24 mouse cellular contexts compared by ENCODE assay signal in genomic region chr9:84283296-84283695, GRCm38 (mm10).
DNase-seq lines count a peak whose midpoint lies in the region; ATAC-seq lines count a peak whose summit lies in the region.
"Had no signal": no experiment of that assay in that cellular context is flagged by ENCODE, and none has a peak within 500 bp of the region (broad histone marks: within the 10 kb centered on the region; RNA-seq: fewer than 3 reads in every experiment).

No protein-coding gene starts in this region.

- DNase-seq in ES-CJ7 (ENCODE audit: low read depth, low spot score) (peak; percentile 80), R1 (ENCODE audit: low read depth, low spot score) (peak; percentile 77), ZHBTc4 (ENCODE audit: low read depth, low spot score) (peak; percentile 70)
- no peak for DNase-seq in heart, adult 8-10 months (ENCODE audit: low spot score)
- no peak for DNase-seq in thymus, postnatal 36 days
- DNase-seq in forebrain, embryonic 14.5 days (ENCODE audit: low spot score): no peak
- DNase-seq: adrenal gland, adult 2 months; adrenal gland, adult 8-10 months; adrenal gland, postnatal 10 days; adrenal gland, postnatal 14 days; adrenal gland, postnatal 25 days; adrenal gland, postnatal 36 days; B cell, adult 2 months; cerebellum, adult 11 months; cerebellum, adult 11-12 months; cerebellum, adult 18-20 months; cerebellum, adult 2 months; cerebellum, adult 8-10 months; cerebellum, adult 9-10 months had no signal

- no peaks in the 10 kb centered on the region for H3K27me3 ChIP-seq in forebrain, embryonic 14.5 days (replicated peaks; ENCODE audit: control insufficient read depth, insufficient read depth, low read length)
- H3K27me3 ChIP-seq: CH12.LX, Patski had no signal

- H3K36me3 ChIP-seq in forebrain, embryonic 14.5 days (ENCODE audit: control insufficient read depth, insufficient read depth, low read length): no peaks in the 10 kb centered on the region
- H3K36me3 ChIP-seq: G1E had no signal

- no peak overlapping the region for H3K27ac ChIP-seq in forebrain, embryonic 14.5 days (ENCODE audit: low read depth, low read length)

- peaks cover 13% of the 10 kb centered on the region; the same call in 1 of the 2 replicates for H3K4me1 ChIP-seq in forebrain, embryonic 14.5 days (ENCODE audit: control insufficient read depth, insufficient read depth, low read length)

- H3K4me2 ChIP-seq in forebrain, embryonic 14.5 days (ENCODE audit: low read length): no peak overlapping the region

- 90% methylated on average over 6 of the region's 6 CpGs for WGBS in forebrain, embryonic 14.5 days

- no peak overlapping the region for H3K4me3 ChIP-seq in forebrain, embryonic 14.5 days (ENCODE audit: low read depth, low read length)

- ATAC-seq in forebrain, embryonic 14.5 days: no peak
- ATAC-seq: activated CD4-positive, CD25-positive, alpha-beta regulatory T cell, adult 4 months; CD4-positive, CD25-positive, alpha-beta regulatory T cell, adult 4 months; Patski had no signal

- no peaks in the 10 kb centered on the region for H3K9me3 ChIP-seq in forebrain, embryonic 14.5 days (replicated peaks; ENCODE audit: control insufficient read depth, low read length)

- H3K9ac ChIP-seq in forebrain, embryonic 14.5 days (ENCODE audit: low read length): no peak overlapping the region

Comparison
In these comparisons a context has a peak if more than half of its experiments do, and no peak if none do; other contexts are left out.
1. DNase-seq: peak in ES-CJ7 (single experiment), R1 (single experiment) and ZHBTc4 (single experiment); none in heart, adult 8-10 months (single experiment), thymus, postnatal 36 days (0 of 2) and forebrain, embryonic 14.5 days (single experiment).